Mouse (Mus musculus) limb, embryonic 11.5 days (tissue): ENCODE measurements around the gene Glmn. TPM values are rescaled to one million over a fixed set of nuclear protein-coding genes. Genes with fewer than 3 reads are reported as not detected.

Source experiments
- ATAC-seq: fragments of 200-750 bp; cut with Nextera tagmentation; 2 replicates; pipeline ENCODE4 v1.8.0; 2017; ENCODE audit warnings: low read depth; ENCODE audit not compliant: insufficient number of reproducible peaks, low FRiP score, low TSS enrichment
- DNase-seq: peaks from one replicate; pipeline ENCODE4 v3.0.0-alpha.2; 2015; ENCODE audit warnings: low spot score
- H3K27ac ChIP-seq: fragments of 300-500 bp; sonication (generic); replicated peaks from 2 replicates; pipeline ENCODE4 v1.5.1; 2014; ENCODE audit warnings: low read depth, mild to moderate bottlenecking, low read length
- H3K27me3 ChIP-seq: fragments of 300-500 bp; sonication (generic); 2 replicates; pipeline ENCODE4 v1.6.1; 2014; ENCODE audit warnings: mild to moderate bottlenecking, low read length, mixed read lengths; ENCODE audit not compliant: control insufficient read depth, insufficient read depth
- H3K36me3 ChIP-seq: fragments of 300-500 bp; sonication (generic); 2 replicates; pipeline ENCODE4 v1.6.1; 2014; ENCODE audit warnings: mild to moderate bottlenecking, low read length, moderate library complexity, mixed read lengths; ENCODE audit not compliant: control insufficient read depth, insufficient read depth
- H3K4me1 ChIP-seq: fragments of 300-500 bp; sonication (generic); 2 replicates; pipeline ENCODE4 v1.6.1; 2014; ENCODE audit warnings: low read length, mixed read lengths; ENCODE audit not compliant: control insufficient read depth, insufficient read depth
- H3K4me2 ChIP-seq: fragments of 300-500 bp; sonication (generic); 2 replicates; pipeline ENCODE4 v1.6.1; 2014; ENCODE audit warnings: low read depth, mild to moderate bottlenecking, moderate library complexity; ENCODE audit not compliant: severe bottlenecking
- H3K4me3 ChIP-seq: fragments of 300-500 bp; sonication (generic); 2 replicates; pipeline ENCODE4 v1.5.1; 2014; ENCODE audit warnings: low read depth, low read length
- H3K9ac ChIP-seq: fragments of 300-500 bp; sonication (generic); 2 replicates; pipeline ENCODE4 v1.6.1; 2014; ENCODE audit warnings: mild to moderate bottlenecking, low read length
- H3K9me3 ChIP-seq: fragments of 300-500 bp; sonication (generic); 2 replicates; pipeline ENCODE4 v1.6.1; 2016; ENCODE audit warnings: low read length; ENCODE audit not compliant: control insufficient read depth
- WGBS: fragments of 180-500 bp; shearing (Covaris S2); extraction: QIAGEN DNeasy Blood & Tissue Kit; methylation state at CpG from one replicate; pipeline ENCODE4 v1.1.7; 2014; 5-methylcytosine and 5-hydroxymethylcytosine counted together
- polyA plus RNA-seq: library from polyadenylated mRNA; unstranded; fragments of >200 nt; fragmentation: Nextera tagmentation; extraction: Ambion mirVana; gene quantifications from 2 replicates; pipeline ENCODE4 v1.2.1, GENCODE M21; 2014

Glmn gene
- polyA plus RNA-seq, 1 experiment from 2014 or later, result 42.5 TPM

- 5% methylated on average over 2 of the region's 2 CpGs for WGBS
- no peak overlapping the region for H3K4me2 ChIP-seq
- peak; percentile 69 for DNase-seq
Measured at GRCm38 (mm10) chr5:107611224-107611623, 13.5 kb upstream of the Glmn start.

DNA sequence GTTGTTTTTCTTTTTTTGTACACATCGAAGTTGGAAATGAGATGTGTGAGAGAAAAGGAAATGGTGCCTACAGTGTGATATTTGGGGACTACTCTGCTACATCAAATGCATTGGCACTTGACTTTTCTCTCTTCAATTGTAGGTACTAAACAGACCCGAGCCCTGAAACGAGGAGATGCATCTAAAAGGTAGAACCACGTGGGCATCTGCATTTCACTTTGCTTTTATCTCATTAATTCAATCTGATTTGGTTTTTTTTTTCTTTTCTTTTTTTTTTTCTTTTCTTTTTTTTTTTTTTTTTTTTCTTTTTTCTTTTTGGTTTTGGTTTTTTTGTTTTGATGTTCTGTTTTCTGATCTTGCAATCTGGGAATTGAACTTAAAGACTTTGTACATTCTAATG lies 692 bp upstream of the Glmn start:
- no peaks in the 10 kb centered on the region for H3K27me3 ChIP-seq
- no peak overlapping the region for H3K9ac ChIP-seq
- no peak for DNase-seq
- H3K4me1 ChIP-seq, result no peaks in the 10 kb centered on the region
- 0 out of 2 replicates have a peak, but pooled peaks cover 2% of the 10 kb centered on the region for H3K36me3 ChIP-seq
- peak overlapping the region; percentile 72 for H3K4me2 ChIP-seq
- no peak overlapping the region for H3K27ac ChIP-seq
- WGBS, result 24% methylated on average over 4 of the region's 4 CpGs
- ATAC-seq, result no peak
- no peaks in the 10 kb centered on the region for H3K9me3 ChIP-seq
- H3K4me3 ChIP-seq, result peak overlapping the region; percentile 67

More at GRCm38 (mm10) chr5:107611224-107611623, 13.5 kb upstream of the Glmn start:
- H3K9me3 ChIP-seq, result no peaks in the 10 kb centered on the region
- H3K27me3 ChIP-seq, result no peaks in the 10 kb centered on the region
- ATAC-seq, result no peak
- no peak overlapping the region for H3K27ac ChIP-seq
- no peaks in the 10 kb centered on the region for H3K4me1 ChIP-seq
- H3K36me3 ChIP-seq, result no peaks in the 10 kb centered on the region
- no peak overlapping the region for H3K4me3 ChIP-seq
- no peak overlapping the region for H3K9ac ChIP-seq

DNA sequence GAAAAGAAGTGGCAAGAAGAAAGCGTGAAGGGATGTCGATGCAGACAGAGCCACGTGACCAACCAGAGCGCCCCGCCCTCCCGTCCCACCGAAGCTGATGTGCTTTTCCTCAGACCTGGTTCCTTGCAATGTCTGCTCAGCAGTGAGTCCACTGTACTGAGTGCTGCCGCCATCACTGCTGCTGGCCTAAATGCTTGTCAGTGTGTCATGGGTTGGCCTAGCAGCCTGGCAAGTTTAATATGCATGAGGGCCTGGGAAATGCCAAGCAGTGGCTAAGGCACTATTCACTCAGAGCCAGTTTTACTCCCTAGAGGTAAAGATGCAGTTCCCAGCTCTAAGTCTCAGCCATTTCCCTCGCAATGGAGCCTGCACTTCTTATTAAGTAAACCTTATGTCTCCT lies 28.5 kb downstream of the Glmn start:
- no peak overlapping the region for H3K4me2 ChIP-seq
- ATAC-seq (no peak), DNase-seq (no peak)
- no peaks in the 10 kb centered on the region for H3K4me1 ChIP-seq
- H3K4me3 ChIP-seq, result no peak overlapping the region
- no peaks in the 10 kb centered on the region for H3K27me3 ChIP-seq
- no peak overlapping the region for H3K27ac ChIP-seq
- no peaks in the 10 kb centered on the region for H3K9me3 ChIP-seq
- peaks cover 4% of the 10 kb centered on the region; the same call in 1 of the 2 replicates for H3K36me3 ChIP-seq
- no peak overlapping the region for H3K9ac ChIP-seq
- 98% methylated on average over 9 of the region's 9 CpGs for WGBS

- Histone ChIP-seq H3K9me3 (no peaks in the 10 kb centered on the region), H3K4me1 (no peaks in the 10 kb centered on the region), H3K27me3 (no peaks in the 10 kb centered on the region), H3K36me3 (no peaks in the 10 kb centered on the region; the same call in 1 of the 2 replicates), H3K9ac (no peak overlapping the region), H3K4me3 (no peak overlapping the region), H3K27ac (no peak overlapping the region), H3K4me2 (no peak overlapping the region)
- ATAC-seq, result no peak
- WGBS, result 79% methylated on average over 3 of the region's 3 CpGs
- no peak for DNase-seq
Measured at GRCm38 (mm10) chr5:107556969-107557368, 40.7 kb downstream of the Glmn start.

DNA sequence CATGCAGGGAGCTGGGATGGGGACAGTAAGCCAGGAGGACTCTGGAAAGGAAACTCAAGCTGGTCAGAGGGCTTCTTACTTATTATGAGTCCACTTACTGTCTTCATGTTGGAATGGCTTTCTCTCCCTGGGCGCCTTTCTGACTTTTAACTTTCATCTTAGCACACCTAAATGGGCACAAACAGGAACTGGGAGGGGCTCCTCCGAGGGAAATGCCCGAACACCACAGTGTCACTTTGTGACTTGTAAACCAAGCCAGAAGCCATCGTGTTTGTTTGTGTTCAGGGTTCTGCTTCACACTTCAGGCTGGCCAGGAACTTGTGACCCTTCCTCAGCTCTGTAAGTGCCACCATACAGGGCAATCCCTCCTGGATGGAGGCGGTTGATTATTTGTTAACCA lies 43.4 kb downstream of the Glmn start:
- Histone ChIP-seq H3K9me3 (no peaks in the 10 kb centered on the region), H3K4me2 (no peak overlapping the region), H3K27me3 (no peaks in the 10 kb centered on the region), H3K27ac (no peak overlapping the region), H3K4me3 (no peak overlapping the region), H3K9ac (no peak overlapping the region), H3K36me3 (peaks cover 2% of the 10 kb centered on the region), H3K4me1 (no peaks in the 10 kb centered on the region)
- no peak for DNase-seq
- 46% methylated on average over 5 of the region's 5 CpGs for WGBS
- no peak for ATAC-seq

DNA sequence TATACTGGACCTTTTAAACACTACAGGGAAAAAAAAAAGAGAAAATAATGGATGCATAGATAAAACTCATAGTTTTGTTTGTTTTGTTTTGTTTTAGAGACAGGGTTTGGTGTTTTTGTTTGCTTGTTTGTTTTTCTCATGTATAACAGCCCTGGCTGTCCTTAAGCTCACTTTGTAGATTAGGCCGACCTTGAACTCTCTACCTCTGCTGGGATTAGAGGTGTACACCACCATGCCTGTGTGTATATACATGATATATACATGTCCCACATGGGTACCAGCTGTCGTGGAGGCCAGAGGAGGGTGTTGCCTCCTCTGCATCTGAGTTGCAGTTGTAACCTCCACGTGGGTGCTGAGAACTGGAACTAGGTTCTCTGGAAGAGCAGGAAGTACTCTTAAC lies 49.2 kb downstream of the Glmn start:
- Histone ChIP-seq H3K36me3 (peaks cover 4% of the 10 kb centered on the region; the same call in 1 of the 2 replicates), H3K9me3 (no peaks in the 10 kb centered on the region), H3K27me3 (no peaks in the 10 kb centered on the region), H3K4me2 (no peak overlapping the region), H3K4me3 (no peak overlapping the region), H3K27ac (no peak overlapping the region), H3K4me1 (no peaks in the 10 kb centered on the region), H3K9ac (no peak overlapping the region)
- WGBS, result 87% methylated on average over 3 of the region's 3 CpGs
- DNase-seq (no peak), ATAC-seq (no peak)

DNA sequence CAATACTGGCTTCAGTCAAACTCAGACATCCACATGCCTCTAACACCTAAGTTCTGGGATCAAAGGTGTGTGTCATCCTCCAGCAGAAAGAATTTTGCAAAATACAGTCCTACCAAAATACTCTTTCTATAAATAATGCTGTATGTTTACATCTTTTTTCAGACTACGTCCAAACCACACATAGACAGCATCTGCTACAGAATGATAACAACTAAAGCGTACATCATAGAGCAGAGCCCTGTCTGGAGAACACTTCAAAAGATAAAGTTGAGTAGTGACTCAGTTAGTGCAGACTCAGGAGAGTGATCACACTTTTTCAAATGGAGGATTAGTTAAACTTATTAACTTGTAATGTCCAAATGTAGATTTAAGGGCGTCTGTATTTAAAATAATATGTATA lies 49.7 kb downstream of the Glmn start:
- no peak for ATAC-seq

GRCm38 (mm10) chr5:107545927-107546326 lies 51.8 kb downstream of the Glmn start:
- ATAC-seq (no peak), DNase-seq (no peak)
- Histone ChIP-seq H3K4me3 (no peak overlapping the region), H3K27ac (no peak overlapping the region), H3K9me3 (no peaks in the 10 kb centered on the region), H3K4me2 (no peak overlapping the region), H3K4me1 (no peaks in the 10 kb centered on the region), H3K9ac (no peak overlapping the region), H3K27me3 (no peaks in the 10 kb centered on the region), H3K36me3 (peaks cover 4% of the 10 kb centered on the region; the same call in 1 of the 2 replicates)
- 89% methylated on average over 4 of the region's 4 CpGs for WGBS

More for the DNA sequence above, 49.7 kb downstream of the Glmn start:
- no peaks in the 10 kb centered on the region for H3K4me1 ChIP-seq
- H3K27me3 ChIP-seq, result no peaks in the 10 kb centered on the region
- H3K9me3 ChIP-seq, result no peaks in the 10 kb centered on the region
- no peak overlapping the region for H3K27ac ChIP-seq
- no peak overlapping the region for H3K4me3 ChIP-seq
- WGBS, result 89% methylated on average over 3 of the region's 3 CpGs
- no peak overlapping the region for H3K4me2 ChIP-seq
- no peak overlapping the region for H3K9ac ChIP-seq
- peaks cover 4% of the 10 kb centered on the region; the same call in 1 of the 2 replicates for H3K36me3 ChIP-seq
- no peak for DNase-seq

DNA sequence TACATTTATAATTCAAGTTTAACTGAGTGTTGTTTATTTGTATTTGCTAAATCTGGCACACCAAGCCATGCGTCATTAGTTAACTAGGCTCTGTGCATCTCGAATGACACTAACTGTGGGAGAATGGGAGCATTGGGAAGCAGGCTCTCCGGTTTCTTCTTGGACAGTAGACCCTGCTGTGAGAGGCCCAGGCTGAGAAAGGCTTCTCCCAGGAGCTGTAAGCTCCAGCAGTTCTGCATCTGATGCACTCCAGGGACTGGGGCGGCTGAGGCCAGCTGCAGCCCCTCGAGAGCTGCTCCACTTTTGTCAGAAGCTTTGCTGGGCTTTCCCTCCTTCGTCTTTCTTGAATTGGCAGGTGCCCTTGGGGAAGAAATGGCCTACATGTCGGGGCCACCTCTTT lies 56.0 kb downstream of the Glmn start:
- H3K36me3 ChIP-seq, result no peaks in the 10 kb centered on the region
- ATAC-seq (no peak), DNase-seq (no peak)
- no peaks in the 10 kb centered on the region for H3K9me3 ChIP-seq
- H3K4me3 ChIP-seq, result no peak overlapping the region
- WGBS, result 39% methylated on average over 7 of the region's 7 CpGs
- H3K27me3 ChIP-seq, result no peaks in the 10 kb centered on the region
- no peak overlapping the region for H3K4me2 ChIP-seq
- no peak overlapping the region for H3K27ac ChIP-seq
- H3K9ac ChIP-seq, result no peak overlapping the region
- H3K4me1 ChIP-seq, result no peaks in the 10 kb centered on the region
